Mouse (Mus musculus) liver, postnatal 0 days (tissue): ENCODE data around the gene Ros1. TPM values are rescaled to one million over a fixed set of nuclear protein-coding genes. Genes with fewer than 3 reads are reported as not detected.

Source experiments
- ATAC-seq: fragments of 200-750 bp; cut with Nextera tagmentation; 2 replicates; pipeline ENCODE4 v1.8.0; 2017; ENCODE audit warnings: mild to moderate bottlenecking, moderate library complexity
- DNase-seq: peaks from one replicate; pipeline ENCODE4 v3.0.0-alpha.2; 2016
- H3K27ac ChIP-seq: fragments of 300-500 bp; sonication (generic); 2 replicates; pipeline ENCODE4 v1.5.1; 2014; ENCODE audit warnings: antibody characterized with exemption, moderate library complexity, mild to moderate bottlenecking, low read depth
- H3K27me3 ChIP-seq: fragments of 300-500 bp; sonication (generic); 2 replicates; pipeline ENCODE4 v1.6.1; 2014; ENCODE audit warnings: low read length, control low read depth, mixed read lengths; ENCODE audit not compliant: insufficient read depth
- H3K36me3 ChIP-seq: fragments of 300-500 bp; sonication (generic); replicated peaks from 2 replicates; pipeline ENCODE4 v1.6.1; 2014; ENCODE audit warnings: mild to moderate bottlenecking, control low read depth, low read length, moderate library complexity, mixed read lengths; ENCODE audit not compliant: insufficient read depth
- H3K4me1 ChIP-seq: fragments of 300-500 bp; sonication (generic); 2 replicates; pipeline ENCODE4 v1.6.1; 2014; ENCODE audit warnings: antibody characterized with exemption, mild to moderate bottlenecking, control low read depth; ENCODE audit not compliant: insufficient read depth
- H3K4me2 ChIP-seq: fragments of 300-500 bp; sonication (generic); 2 replicates; pipeline ENCODE4 v1.6.1; 2014; ENCODE audit warnings: low read depth, mild to moderate bottlenecking, low read length, moderate library complexity, mixed read lengths
- H3K4me3 ChIP-seq: fragments of 300-500 bp; sonication (generic); 2 replicates; pipeline ENCODE4 v1.5.1; 2014; ENCODE audit warnings: low read depth, low read length
- H3K9ac ChIP-seq: fragments of 300-500 bp; sonication (generic); replicated peaks from 2 replicates; pipeline ENCODE4 v1.6.1; 2014; ENCODE audit warnings: mild to moderate bottlenecking, moderate library complexity
- H3K9me3 ChIP-seq: fragments of 300-500 bp; sonication (generic); 2 replicates; pipeline ENCODE4 v1.6.1; 2016; ENCODE audit warnings: mild to moderate bottlenecking, control low read depth, low read length, mixed read lengths
- CTCF ChIP-seq: sonication (generic); IDR thresholded peaks from 2 replicates; pipeline ENCODE4 v1.5.1; 2016; ENCODE audit warnings: antibody characterized with exemption, low read depth
- EP300 ChIP-seq: IDR thresholded peaks from 2 replicates; pipeline ENCODE4 v1.6.1; 2016; ENCODE audit warnings: antibody characterized with exemption, low read depth, mild to moderate bottlenecking
- WGBS: fragments of 180-500 bp; shearing (Covaris S2); extraction: QIAGEN DNeasy Blood & Tissue Kit; methylation state at CpG from one replicate; pipeline ENCODE4 v1.1.7; 2014; ENCODE audit not compliant: insufficient replicate concordance; 5-methylcytosine and 5-hydroxymethylcytosine counted together
- polyA plus RNA-seq: library from polyadenylated mRNA; unstranded; fragments of >200 nt; fragmentation: Nextera tagmentation; extraction: Ambion mirVana; gene quantifications from 2 replicates; pipeline ENCODE4 v1.2.1, GENCODE M21; 2015

The Ros1 gene
- not detected in 2 replicates for polyA plus RNA-seq

DNA sequence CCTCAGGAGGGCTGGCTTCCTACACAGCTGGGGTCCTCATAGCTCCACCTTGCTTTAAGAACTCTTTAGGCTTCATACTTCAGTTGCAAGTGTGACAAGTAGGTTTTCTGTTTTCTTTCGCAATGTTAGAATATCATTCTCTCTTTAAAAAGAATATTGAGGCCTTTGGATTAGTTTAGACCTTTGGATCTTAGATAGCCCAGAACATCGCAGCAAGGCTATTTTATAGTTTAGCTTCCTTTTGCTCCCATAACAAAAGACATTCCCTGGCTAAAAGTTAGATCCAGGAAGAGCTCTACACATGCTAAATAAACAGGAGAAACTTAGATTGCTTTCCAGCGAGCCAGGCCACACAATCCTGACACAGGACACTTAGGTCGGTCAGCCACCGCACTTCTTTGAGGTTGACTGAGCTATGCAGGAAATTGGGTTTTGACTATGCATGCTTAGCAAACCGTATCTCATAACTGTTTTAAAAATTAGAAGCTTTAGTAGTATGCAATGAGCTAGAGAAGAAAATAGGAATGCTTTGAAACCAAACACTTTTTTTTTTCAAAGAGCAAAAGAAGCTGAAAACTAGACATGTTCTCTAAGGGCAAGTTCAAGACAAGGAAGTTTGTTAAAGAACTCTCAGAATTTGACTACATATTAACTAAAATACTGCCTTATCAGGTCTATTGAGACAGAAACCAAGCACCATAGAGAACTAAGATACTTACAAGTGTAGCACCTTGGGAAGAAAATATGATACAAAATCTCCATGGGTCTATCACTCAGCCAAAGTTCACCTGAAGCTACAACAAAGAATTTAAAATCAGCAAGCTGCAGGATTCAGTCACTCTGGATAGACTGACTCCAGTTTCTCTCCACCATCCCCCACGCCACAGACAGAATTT, at the start of gene Ros1:
Gene Ros1 (minus strand): TSS at position 288 of the 896 bp plus-strand sequence.
- Histone ChIP-seq H3K4me2 (no peak within 1 kb of the TSS), H3K27ac (no peak within 1 kb of the TSS), H3K4me1 (no peaks in the 10 kb centered on the region), H3K9ac (no peak within 1 kb of the TSS), H3K9me3 (no peaks in the 10 kb centered on the region), H3K36me3 (no peaks in the 10 kb centered on the region), H3K27me3 (no peaks in the 10 kb centered on the region), H3K4me3 (no peak within 1 kb of the TSS)
- no peak for ATAC-seq
- no peak for DNase-seq
- TF ChIP-seq EP300 = no peak
- no peak for TF ChIP-seq CTCF
- 67% methylated on average over 7 of the region's 7 CpGs for WGBS

DNA sequence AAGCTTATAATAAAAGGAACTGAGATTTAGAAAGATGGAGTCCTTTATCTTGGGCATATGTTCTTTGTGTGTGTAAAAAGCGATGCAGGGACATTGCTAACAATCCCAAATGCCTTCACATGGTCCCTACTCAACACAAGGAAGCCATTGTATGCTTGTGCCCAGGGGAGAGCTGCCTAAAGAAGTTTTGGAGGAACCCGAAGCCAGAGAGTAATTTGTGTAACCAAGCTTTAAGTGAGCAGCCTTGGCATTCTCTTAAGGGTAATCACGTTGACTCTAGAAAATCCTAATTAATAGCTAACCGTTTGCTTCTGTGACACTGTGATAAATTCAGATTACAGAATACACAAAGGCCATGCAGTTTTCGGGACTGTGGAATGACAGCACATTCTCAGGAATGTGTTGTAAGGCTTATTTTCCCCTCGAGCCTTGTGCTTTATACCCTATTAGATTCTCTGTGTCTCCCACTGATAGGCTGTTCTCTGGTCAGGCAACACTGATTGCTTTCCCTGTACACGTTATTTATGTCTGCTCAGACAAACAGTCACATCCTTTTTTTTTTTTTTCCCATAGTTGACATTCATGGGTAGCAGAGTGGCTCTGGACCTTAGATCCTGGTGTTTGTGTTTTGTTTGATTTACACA, 47.8 kb upstream of the Ros1 start:
- no peak for ATAC-seq
- TF ChIP-seq CTCF (no peak), EP300 (no peak)
- Histone ChIP-seq H3K27ac (no peak overlapping the region), H3K4me1 (peaks cover 2% of the 10 kb centered on the region; the same call in 1 of the 2 replicates), H3K4me3 (no peak overlapping the region), H3K9me3 (no peaks in the 10 kb centered on the region), H3K27me3 (no peaks in the 10 kb centered on the region), H3K9ac (no peak overlapping the region), H3K4me2 (no peak overlapping the region), H3K36me3 (no peaks in the 10 kb centered on the region)
- 56% methylated on average over 7 of the region's 7 CpGs for WGBS
- DNase-seq = no peak

DNA sequence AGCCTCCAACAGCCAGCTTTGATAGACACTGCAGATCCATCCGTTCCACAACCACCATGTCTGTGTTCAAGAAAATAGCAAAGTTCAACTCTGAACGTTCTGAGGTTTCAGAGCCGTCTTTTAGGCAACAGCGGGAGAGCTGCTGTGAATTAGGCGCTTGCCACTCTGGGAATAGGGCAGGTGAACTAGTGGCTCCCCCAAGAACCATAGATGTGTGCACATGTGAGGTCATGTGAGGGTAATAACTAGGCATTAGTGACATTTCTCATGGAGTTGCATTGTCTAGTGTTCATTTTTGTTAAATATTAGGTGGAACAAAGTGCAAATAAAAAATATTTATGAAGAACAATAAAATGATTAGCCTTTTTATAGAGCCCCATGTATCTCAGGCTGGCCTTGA, 47.0 kb upstream of the Ros1 start:
- no peaks in the 10 kb centered on the region for H3K36me3 ChIP-seq
- DNase-seq (no peak), ATAC-seq (no peak)
- no peaks in the 10 kb centered on the region for H3K9me3 ChIP-seq
- H3K4me1 ChIP-seq = peaks cover 2% of the 10 kb centered on the region; the same call in 1 of the 2 replicates
- 64% methylated on average over 5 of the region's 5 CpGs for WGBS
- no peak overlapping the region for H3K4me2 ChIP-seq
- H3K9ac ChIP-seq = no peak overlapping the region
- H3K4me3 ChIP-seq = no peak overlapping the region
- no peaks in the 10 kb centered on the region for H3K27me3 ChIP-seq
- H3K27ac ChIP-seq = no peak overlapping the region
- no peak for TF ChIP-seq CTCF
- no peak for TF ChIP-seq EP300

DNA sequence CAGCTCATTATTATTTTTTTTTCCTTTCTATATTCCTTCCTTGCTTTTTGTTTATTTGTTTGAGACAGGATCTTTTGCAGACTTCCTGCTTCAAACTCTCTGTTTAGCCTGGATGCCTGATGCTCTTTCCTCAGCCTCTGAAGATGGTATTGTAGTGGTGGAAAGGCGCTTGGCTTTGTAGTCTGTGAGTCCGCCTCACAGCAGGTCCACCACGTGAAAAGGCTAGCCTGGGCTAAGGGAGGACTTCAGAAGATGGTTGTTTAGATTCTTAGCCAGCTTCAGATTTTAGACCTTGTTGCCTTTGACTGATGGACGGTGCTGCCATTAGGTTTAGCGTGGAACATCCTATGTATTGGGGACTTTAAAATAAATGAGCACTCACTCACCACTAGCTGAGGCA, 40.4 kb upstream of the Ros1 start:
- TF ChIP-seq EP300 = no peak
- TF ChIP-seq CTCF = no peak
- 73% methylated on average over 5 of the region's 5 CpGs for WGBS
- H3K9ac ChIP-seq = no peak overlapping the region
- ATAC-seq (no peak), DNase-seq (no peak)
- no peaks in the 10 kb centered on the region for H3K27me3 ChIP-seq
- no peaks in the 10 kb centered on the region for H3K9me3 ChIP-seq
- peaks cover 12% of the 10 kb centered on the region for H3K4me1 ChIP-seq
- peak overlapping the region; percentile 91; the same call in 1 of the 2 replicates for H3K4me2 ChIP-seq
- no peaks in the 10 kb centered on the region for H3K36me3 ChIP-seq
- peak overlapping the region; percentile 75; the same call in 1 of the 2 replicates for H3K4me3 ChIP-seq
- no peak overlapping the region for H3K27ac ChIP-seq

DNA sequence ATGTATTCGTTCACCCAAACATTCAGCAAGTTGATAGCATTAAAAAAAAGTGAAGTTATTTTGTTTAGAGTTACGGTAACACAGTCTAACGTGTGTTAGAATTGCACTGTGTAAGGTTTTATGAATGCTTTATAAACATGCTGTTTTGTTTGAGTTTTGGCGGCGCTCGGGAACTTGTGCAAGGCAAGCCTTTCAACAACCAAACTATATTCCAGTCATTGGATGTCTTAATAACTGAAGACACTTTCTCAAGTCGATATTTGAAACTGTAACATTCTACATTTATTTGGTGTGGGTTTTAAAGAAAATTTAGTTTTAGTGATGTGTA, 39.6 kb upstream of the Ros1 start:
- Histone ChIP-seq H3K36me3 (no peaks in the 10 kb centered on the region), H3K27ac (peak overlapping the region; percentile 35; the same call in 1 of the 2 replicates), H3K27me3 (no peaks in the 10 kb centered on the region), H3K9me3 (no peaks in the 10 kb centered on the region), H3K4me3 (peak overlapping the region; percentile 75), H3K9ac (peak overlapping the region; percentile 85; the same call in 1 of the 2 replicates), H3K4me2 (peak overlapping the region; percentile 91), H3K4me1 (peaks cover 12% of the 10 kb centered on the region)
- no peak for TF ChIP-seq CTCF
- no peak for TF ChIP-seq EP300
- ATAC-seq (no peak), DNase-seq (no peak)
- 6% methylated on average over 7 of the region's 7 CpGs for WGBS

DNA sequence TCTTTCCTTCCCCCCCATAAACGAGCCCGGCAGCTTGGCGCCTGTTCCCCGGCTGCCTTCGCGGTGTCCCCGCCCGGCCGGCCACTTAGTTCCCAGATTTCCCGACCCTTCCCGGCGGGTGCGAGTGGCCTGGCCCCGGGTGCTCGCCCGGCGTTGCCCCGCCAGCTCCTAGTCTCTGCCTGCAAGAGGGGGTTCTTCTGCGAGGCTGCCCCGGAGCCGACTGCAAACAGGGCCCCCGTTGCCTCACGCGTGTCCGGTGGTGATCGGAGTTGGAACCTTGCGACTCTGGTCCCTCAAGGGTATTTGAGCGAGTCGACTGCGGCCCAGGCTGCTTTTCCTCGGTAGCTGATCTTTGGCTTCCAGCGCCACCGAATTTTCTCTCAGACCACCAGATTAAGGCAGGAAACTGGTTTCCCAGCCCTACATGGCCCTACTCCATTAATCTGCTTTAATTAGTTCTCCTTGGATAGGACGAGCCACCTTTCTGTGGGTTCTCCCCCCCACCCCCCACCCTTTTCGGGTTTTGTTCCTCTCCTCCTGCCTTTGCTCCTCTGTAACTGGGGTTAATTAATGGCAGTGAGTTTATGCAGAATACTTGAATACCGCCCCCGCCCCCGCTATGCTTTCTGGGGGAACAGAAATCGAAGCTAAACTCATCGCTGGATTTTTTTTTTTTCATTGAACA, 39.1 kb upstream of the Ros1 start:
- peak; percentile 42 for ATAC-seq
- peaks cover 12% of the 10 kb centered on the region for H3K4me1 ChIP-seq
- WGBS = under 1% methylated on average over 37 of the region's 40 CpGs

More for the DNA sequence above, 39.1 kb upstream of the Ros1 start:
- peak overlapping the region; percentile 75 for H3K4me3 ChIP-seq
- DNase-seq = peak; percentile 43
- TF ChIP-seq EP300 = no peak
- TF ChIP-seq CTCF = no peak
- no peaks in the 10 kb centered on the region for H3K27me3 ChIP-seq
- no peaks in the 10 kb centered on the region for H3K9me3 ChIP-seq
- peak overlapping the region; percentile 89 for H3K27ac ChIP-seq
- H3K4me2 ChIP-seq = peak overlapping the region; percentile 91
- H3K36me3 ChIP-seq = no peaks in the 10 kb centered on the region
- H3K9ac ChIP-seq = peak overlapping the region; percentile 85
